Mouse (Mus musculus) spleen, adult 2 months (tissue): ENCODE results near the gene Ap3b1.

Experiments used
- CTCF ChIP-seq: fragments of 200-500 bp; IDR thresholded peaks from 2 replicates; pipeline ENCODE4 v1.5.1; 2011; ENCODE audit warnings: mild to moderate bottlenecking, inconsistent platforms; ENCODE audit not compliant: insufficient read depth, insufficient read length, insufficient replicate concordance; ENCODE audit errors: extremely low read depth
- POLR2A ChIP-seq: fragments of 200-500 bp; IDR thresholded peaks from 2 replicates; pipeline ENCODE4 v1.6.1; 2011; ENCODE audit warnings: low read depth, low read length, inconsistent platforms

DNA sequence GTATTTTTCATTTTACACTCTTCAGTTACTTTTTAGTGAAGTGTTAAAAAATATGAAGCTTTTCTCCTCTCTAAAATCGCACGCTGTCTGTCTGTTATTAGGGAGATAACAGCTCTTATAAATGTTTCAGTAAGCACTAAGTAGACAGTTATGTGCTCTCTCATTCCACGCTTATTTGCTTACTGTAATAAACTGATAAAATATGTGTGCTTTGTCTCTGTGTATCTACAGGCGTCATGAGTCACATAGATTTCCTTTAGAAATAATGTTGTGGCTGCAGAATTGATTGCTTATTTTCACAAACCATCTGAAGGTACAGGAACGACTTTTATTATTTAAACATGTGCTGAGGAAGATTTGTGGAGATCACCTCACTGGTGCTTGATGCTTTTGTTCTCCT, 164.5 kb downstream of the Ap3b1 start:
- no peak for TF ChIP-seq POLR2A
- TF ChIP-seq CTCF = no peak
